Mouse (Mus musculus) embryonic fibroblast, embryonic 13.5 days (primary cell): ENCODE results near the gene Ttc41.

Experiments
- CTCF ChIP-seq: IDR thresholded peaks from 2 replicates; pipeline ENCODE4 v1.5.1; 2011; ENCODE audit warnings: mild to moderate bottlenecking, control low read depth, low read length, moderate library complexity, borderline replicate concordance; ENCODE audit not compliant: insufficient read depth
- POLR2A ChIP-seq: IDR thresholded peaks from 2 replicates; pipeline ENCODE4 v1.6.1; 2011; ENCODE audit warnings: low read depth, mild to moderate bottlenecking, control low read depth, low read length, moderate library complexity

- TF ChIP-seq CTCF (no peak), POLR2A (no peak)
Measured at GRCm38 (mm10) chr10:86763672-86764071, 58.1 kb downstream of the Ttc41 start, which contains the start of gene Gm49358.
